Mouse (Mus musculus): Measurements from ENCODE around the gene Ccdc149. TPM values are rescaled to one million over a fixed set of nuclear protein-coding genes. Genes with fewer than 3 reads are reported as not detected.

The Ccdc149 gene
- total and polyA plus RNA-seq, 3 experiments, result not detected

DNA sequence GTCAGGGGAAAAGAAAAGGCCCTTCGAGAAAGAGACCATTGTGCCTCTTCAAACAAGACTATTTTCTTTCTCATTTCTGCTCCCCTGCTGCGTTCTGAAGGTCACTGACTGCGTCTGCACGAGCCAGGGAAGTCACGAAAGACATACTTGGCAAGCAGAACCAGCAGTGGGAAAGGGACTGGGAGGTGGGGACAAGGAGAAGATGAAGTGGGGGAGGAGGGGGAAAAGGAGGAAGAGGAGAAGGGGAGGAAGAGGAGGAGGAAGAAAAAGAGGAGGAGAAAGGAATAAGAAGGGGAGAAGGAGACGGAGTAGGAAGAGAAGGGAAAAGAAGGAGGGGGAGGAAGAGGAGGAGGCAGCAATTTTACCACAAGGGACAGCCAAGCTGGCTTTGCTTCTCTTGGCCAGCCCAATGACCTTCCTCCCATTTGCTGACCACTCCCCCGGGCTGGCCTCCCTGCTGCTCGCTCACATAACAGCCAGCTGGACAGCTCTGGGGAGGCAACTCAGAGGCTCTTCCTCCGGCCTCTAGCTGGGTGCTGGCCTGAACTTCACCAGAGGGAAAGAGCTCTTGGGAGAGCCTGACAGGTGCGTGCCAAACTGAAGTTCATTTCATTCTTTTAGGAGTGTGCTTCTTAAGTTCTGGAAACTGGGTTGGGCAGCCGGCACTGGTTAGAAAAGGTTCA, 107.7 kb downstream of the Ccdc149 start, which contains the start of gene Sod3:
Gene Sod3, plus strand, starts transcription at position 324 of the 683 bp plus-strand sequence.
- Histone ChIP-seq H3K4me3 (replicated peaks in 1 of 3; ENCODE audit: low read depth in 2 of 3, low read length in 2 of 3, poor library complexity in 1 of 3) (no peak within 1 kb of the TSS), H3K9me3 (replicated peaks; ENCODE audit: low read length) (no peaks in the 10 kb centered on the region), H3K9ac (ENCODE audit: insufficient read depth, low read depth) (no peak within 1 kb of the TSS), H3K4me2 (ENCODE audit: insufficient read depth, low read depth, poor library complexity, severe bottlenecking) (no peak within 1 kb of the TSS), H3K4me1 (ENCODE audit: control insufficient read depth in 1 of 2, insufficient read depth in 2 of 2) (peaks cover 0 to 12% of the 10 kb centered on the region in 2 experiments; a peak in 2 of 4 replicates), H3K27me3 (replicated peaks) (no peaks in the 10 kb centered on the region), H3K27ac (ENCODE audit: insufficient read depth, low read depth) (no peak within 1 kb of the TSS), H3K36me3 (replicated peaks in 1 of 2; ENCODE audit: control insufficient read depth in 1 of 2, insufficient read depth in 1 of 2, low read length in 1 of 2) (no peaks in the 10 kb centered on the region), H3K79me2 (replicated peaks; ENCODE audit: control insufficient read depth, extremely low read depth, insufficient read depth, poor library complexity, severe bottlenecking) (no peaks in the 10 kb centered on the region)
- DNase-seq (ENCODE audit: extremely low read depth), result no peak
- in situ Hi-C loops (cut with MboI; ENCODE audit: low pct_ligation_motif_present, low pct_unique_long_range_greater_than_20kb, low sequenced_read_pairs), result no loop called here
- dilution Hi-C loops (cut with MboI; ENCODE audit: extremely low pct_ligation_motif_present, extremely low pct_unique_long_range_greater_than_20kb, low sequenced_read_pairs), result no loop called here
- TF ChIP-seq MAFK (IDR thresholded peaks at IDR 0.05; ENCODE audit: insufficient replicate concordance, low read length) (no peak), UBTF (IDR thresholded peaks at IDR 0.05; ENCODE audit: low read depth, low read length) (no peak), POLR2A (IDR thresholded peaks at IDR 0.05; ENCODE audit: low read depth, low read length) (no peak), KAT2A (IDR thresholded peaks at IDR 0.05; ENCODE audit: insufficient replicate concordance, low read length) (no peak), E2F4 (IDR thresholded peaks at IDR 0.05; ENCODE audit: insufficient replicate concordance, low read depth, low read length) (no peak), CTCF (conservative IDR thresholded peaks at IDR 0.05 in 1 of 2, IDR thresholded peaks at IDR 0.05 in 1 of 2; ENCODE audit: low read depth in 2 of 2, low read length in 2 of 2) (no peak), USF2 (conservative IDR thresholded peaks at IDR 0.05; ENCODE audit: low read depth, low read length) (no peak), HCFC1 (IDR thresholded peaks at IDR 0.05; ENCODE audit: low read depth, low read length) (no peak), MAZ (IDR thresholded peaks at IDR 0.05; ENCODE audit: low read depth, low read length) (no peak)

DNA sequence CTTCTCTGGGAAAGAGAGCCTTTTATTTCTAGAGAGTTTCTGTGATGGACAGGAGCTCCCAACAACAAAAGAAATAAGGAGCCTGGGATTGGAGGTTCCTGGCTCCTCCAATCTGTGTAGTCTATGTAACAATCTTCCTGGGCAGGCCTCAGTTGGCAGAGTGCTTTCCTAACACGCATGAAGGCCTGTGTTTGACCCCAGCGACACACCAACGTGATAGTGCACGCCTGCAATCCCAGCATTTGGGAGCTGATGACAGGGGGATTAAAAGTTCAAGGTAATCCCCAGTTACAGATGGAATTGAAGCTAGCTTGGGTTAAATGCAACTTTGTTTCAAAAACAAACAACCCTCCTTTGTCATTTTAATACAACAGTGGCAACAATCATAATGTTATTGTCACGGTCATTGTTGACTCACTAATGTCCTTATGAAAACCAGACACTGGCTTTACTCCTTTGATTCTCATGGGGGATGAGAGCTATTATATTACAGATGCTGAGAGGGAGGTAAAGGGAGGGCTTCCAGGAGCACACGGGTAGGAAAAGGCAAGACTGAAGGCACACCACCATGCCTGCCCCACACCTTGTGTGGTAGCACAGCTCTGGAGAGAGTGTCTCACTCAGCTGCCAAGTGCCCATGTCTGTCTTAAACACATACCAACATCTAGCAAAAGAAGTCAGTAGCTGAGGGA, 108.4 kb downstream of the Ccdc149 start:
- no peaks in the 10 kb centered on the region for H3K36me3 ChIP-seq (replicated peaks in 1 of 2; ENCODE audit: control insufficient read depth in 1 of 2, insufficient read depth in 1 of 2, low read length in 1 of 2)
- no peak for DNase-seq (ENCODE audit: extremely low read depth)
- H3K4me2 ChIP-seq (ENCODE audit: insufficient read depth, low read depth, poor library complexity, severe bottlenecking), result no peak overlapping the region
- peaks cover 0 to 12% of the 10 kb centered on the region in 2 experiments; a peak in 2 of 4 replicates for H3K4me1 ChIP-seq (ENCODE audit: control insufficient read depth in 1 of 2, insufficient read depth in 2 of 2)
- H3K79me2 ChIP-seq (replicated peaks; ENCODE audit: control insufficient read depth, extremely low read depth, insufficient read depth, poor library complexity, severe bottlenecking), result no peaks in the 10 kb centered on the region
- TF ChIP-seq NELFE (IDR thresholded peaks at IDR 0.05; ENCODE audit: low read depth, low read length) (no peak), PAX5 (IDR thresholded peaks at IDR 0.05; ENCODE audit: low read length) (no peak), USF2 (conservative IDR thresholded peaks at IDR 0.05; ENCODE audit: low read depth, low read length) (no peak), MAX (IDR thresholded peaks at IDR 0.05; ENCODE audit: low read length) (no peak), GABPA (IDR thresholded peaks at IDR 0.05; ENCODE audit: insufficient replicate concordance, low read depth, low read length) (no peak), ELF1 (IDR thresholded peaks at IDR 0.05; ENCODE audit: low read depth, low read length) (no peak), KAT2A (IDR thresholded peaks at IDR 0.05; ENCODE audit: insufficient replicate concordance, low read length) (no peak), ZC3H11A (IDR thresholded peaks at IDR 0.05; ENCODE audit: low read depth, low read length) (no peak), SIN3A (IDR thresholded peaks at IDR 0.05; ENCODE audit: low read length) (no peak), RAD21 (IDR thresholded peaks at IDR 0.05; ENCODE audit: low read depth, low read length) (no peak), MEF2A (IDR thresholded peaks at IDR 0.05; ENCODE audit: borderline replicate concordance, low read depth, low read length) (no peak), MAZ (IDR thresholded peaks at IDR 0.05; ENCODE audit: low read depth, low read length) (no peak), ZKSCAN1 (IDR thresholded peaks at IDR 0.05; ENCODE audit: borderline replicate concordance, low read depth, low read length) (no peak), HCFC1 (IDR thresholded peaks at IDR 0.05; ENCODE audit: low read depth, low read length) (no peak), IRF4 (IDR thresholded peaks at IDR 0.05; ENCODE audit: low read depth, low read length) (no peak), ETS1 (conservative IDR thresholded peaks at IDR 0.05; ENCODE audit: low read depth, low read length) (no peak), CHD2 (IDR thresholded peaks at IDR 0.05; ENCODE audit: low read length) (no peak), ZMIZ1 (IDR thresholded peaks at IDR 0.05; ENCODE audit: low read depth, low read length) (no peak), MYC (IDR thresholded peaks at IDR 0.05; ENCODE audit: low read depth, low read length) (no peak), E2F4 (IDR thresholded peaks at IDR 0.05; ENCODE audit: insufficient replicate concordance, low read depth, low read length) (no peak)
- no peak overlapping the region for H3K9ac ChIP-seq (ENCODE audit: insufficient read depth, low read depth)
- no peak overlapping the region for H3K4me3 ChIP-seq (replicated peaks in 1 of 3; ENCODE audit: low read depth in 2 of 3, low read length in 2 of 3, poor library complexity in 1 of 3)
- H3K27me3 ChIP-seq (replicated peaks), result no peaks in the 10 kb centered on the region
- in situ Hi-C loops (cut with MboI; ENCODE audit: low pct_ligation_motif_present, low pct_unique_long_range_greater_than_20kb, low sequenced_read_pairs), result no loop called here
- H3K9me3 ChIP-seq (replicated peaks; ENCODE audit: low read length), result no peaks in the 10 kb centered on the region
- no peak overlapping the region for H3K27ac ChIP-seq (ENCODE audit: insufficient read depth, low read depth)
- dilution Hi-C loops (cut with MboI; ENCODE audit: extremely low pct_ligation_motif_present, extremely low pct_unique_long_range_greater_than_20kb, low sequenced_read_pairs), result no loop called here
